Mouse (Mus musculus) urinary bladder, postnatal 14 days (tissue): ENCODE results near the gene Myo1e.

ENCODE experiments used
- DNase-seq: peaks from one replicate; pipeline ENCODE4 v3.0.0; 2021; ENCODE audit warnings: low spot score

Myo1e gene

DNA sequence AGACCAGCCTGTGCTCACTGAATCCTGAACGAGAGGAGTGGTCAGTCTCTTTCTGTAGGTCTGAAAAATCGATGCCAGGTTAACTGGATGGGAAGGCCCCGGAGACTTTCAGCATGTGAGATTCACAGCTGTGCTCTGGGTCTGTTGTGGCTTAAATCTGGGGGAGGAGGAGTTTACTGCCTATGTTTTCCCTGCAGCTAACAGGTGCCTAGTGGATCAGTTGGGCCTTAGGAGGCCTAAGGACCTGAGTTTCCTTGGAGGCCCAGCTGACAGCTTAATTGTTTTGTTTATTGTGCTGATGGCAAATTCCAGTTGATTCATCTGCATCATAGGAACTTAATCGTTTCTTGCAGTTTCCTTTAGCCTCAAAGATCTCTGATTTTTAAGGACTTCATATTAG lies 16.0 kb downstream of the Myo1e start:
- DNase-seq: no peak

DNA sequence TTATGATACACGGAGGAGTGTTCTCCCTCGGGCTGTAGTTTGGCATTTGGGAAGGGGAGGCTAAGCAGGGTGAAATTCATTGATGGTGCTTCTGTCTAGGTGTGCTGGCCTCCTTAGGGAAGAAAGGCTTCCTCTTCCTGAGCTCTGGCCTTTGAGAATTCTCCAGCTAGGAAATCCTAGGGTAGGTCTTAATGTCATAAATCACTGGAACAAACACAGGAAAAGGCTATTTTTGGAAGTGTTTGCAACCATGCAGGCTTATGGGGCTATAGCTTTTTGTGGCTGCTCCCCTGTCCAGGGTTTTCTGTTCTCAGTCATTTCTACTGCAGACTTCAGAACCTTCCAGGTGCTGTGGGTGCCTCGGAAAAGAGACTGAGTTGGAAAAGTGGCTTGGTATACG lies 16.9 kb downstream of the Myo1e start:
- no peak for DNase-seq

GRCm38 (mm10) chr9:70226359-70226758 lies 19.2 kb downstream of the Myo1e start:
- no peak for DNase-seq

GRCm38 (mm10) chr9:70229823-70230222 lies 22.7 kb downstream of the Myo1e start:
- peak; percentile 70 for DNase-seq

- DNase-seq: no peak
These were observed 25.2 kb downstream of the Myo1e start for GRCm38 (mm10) chr9:70232044-70233010.

- no peak for DNase-seq
These were observed 30.0 kb downstream of the Myo1e start for GRCm38 (mm10) chr9:70237136-70237535.

GRCm38 (mm10) chr9:70237561-70237960 lies 30.4 kb downstream of the Myo1e start:
- no peak for DNase-seq

- no peak for DNase-seq
These were observed 31.2 kb downstream of the Myo1e start for GRCm38 (mm10) chr9:70238391-70238790.

- DNase-seq: no peak
These were observed 32.1 kb downstream of the Myo1e start for GRCm38 (mm10) chr9:70239229-70239628.

GRCm38 (mm10) chr9:70240703-70241410 lies 33.7 kb downstream of the Myo1e start:
- no peak for DNase-seq

DNA sequence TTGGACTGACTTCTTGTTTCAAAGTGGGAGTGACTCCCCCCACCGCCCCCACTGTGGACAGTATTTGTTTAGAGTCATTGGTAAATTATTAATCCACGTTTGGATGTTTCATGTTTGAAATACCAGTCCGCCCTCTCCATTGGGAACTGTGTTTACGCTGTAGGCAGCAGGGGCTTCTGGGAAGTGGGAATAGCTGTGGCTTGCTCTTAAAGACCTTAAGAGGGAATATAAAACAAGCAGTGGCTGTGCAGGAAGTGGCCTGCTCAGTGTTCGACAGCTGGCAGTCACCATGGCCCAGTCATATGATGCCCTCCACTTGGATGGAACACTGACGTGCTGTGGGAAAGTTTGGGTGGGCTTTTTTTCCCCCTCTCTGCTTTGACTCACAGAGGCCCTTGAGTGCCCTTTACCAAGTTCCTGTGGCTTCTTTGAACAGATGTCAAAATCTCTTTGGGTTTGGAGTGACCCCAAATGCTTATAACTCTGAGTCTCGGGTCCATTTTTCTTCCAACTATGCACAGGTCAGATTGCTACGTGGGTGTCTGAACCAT lies 34.3 kb downstream of the Myo1e start:
- DNase-seq: no peak

GRCm38 (mm10) chr9:70242112-70242862 lies 35.1 kb downstream of the Myo1e start:
- DNase-seq: peak; percentile 45

GRCm38 (mm10) chr9:70243241-70243640 lies 36.1 kb downstream of the Myo1e start:
- DNase-seq: no peak

- no peak for DNase-seq
These were observed 36.6 kb downstream of the Myo1e start for GRCm38 (mm10) chr9:70243708-70244107.

GRCm38 (mm10) chr9:70244115-70244514 lies 37.0 kb downstream of the Myo1e start:
- no peak for DNase-seq

GRCm38 (mm10) chr9:70245040-70245439 lies 37.9 kb downstream of the Myo1e start:
- DNase-seq: no peak

DNA sequence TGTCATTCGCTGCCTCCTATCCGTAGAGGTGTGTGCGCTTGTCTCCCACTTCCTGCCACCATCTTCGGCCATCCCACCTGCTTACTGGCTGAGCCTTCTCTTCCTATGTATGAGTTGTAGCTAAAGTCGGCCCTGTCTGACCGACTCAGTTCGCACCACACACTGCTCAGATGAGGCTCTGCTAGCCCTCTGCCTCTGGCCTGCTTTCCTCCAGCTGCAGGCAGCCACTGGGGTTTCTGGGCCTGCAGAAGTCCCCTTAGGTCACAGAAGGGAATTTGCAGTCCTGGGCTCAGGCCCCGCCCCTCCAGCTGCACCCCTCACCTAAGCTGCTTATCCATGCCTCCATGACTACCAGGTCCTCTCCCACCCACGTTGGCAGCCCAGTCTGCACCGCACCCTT lies 39.3 kb downstream of the Myo1e start:
- DNase-seq: no peak

- no peak for DNase-seq
These were observed 40.9 kb downstream of the Myo1e start for GRCm38 (mm10) chr9:70248046-70248445.

- DNase-seq: no peak
These were observed 41.7 kb downstream of the Myo1e start for GRCm38 (mm10) chr9:70248826-70249225.

DNA sequence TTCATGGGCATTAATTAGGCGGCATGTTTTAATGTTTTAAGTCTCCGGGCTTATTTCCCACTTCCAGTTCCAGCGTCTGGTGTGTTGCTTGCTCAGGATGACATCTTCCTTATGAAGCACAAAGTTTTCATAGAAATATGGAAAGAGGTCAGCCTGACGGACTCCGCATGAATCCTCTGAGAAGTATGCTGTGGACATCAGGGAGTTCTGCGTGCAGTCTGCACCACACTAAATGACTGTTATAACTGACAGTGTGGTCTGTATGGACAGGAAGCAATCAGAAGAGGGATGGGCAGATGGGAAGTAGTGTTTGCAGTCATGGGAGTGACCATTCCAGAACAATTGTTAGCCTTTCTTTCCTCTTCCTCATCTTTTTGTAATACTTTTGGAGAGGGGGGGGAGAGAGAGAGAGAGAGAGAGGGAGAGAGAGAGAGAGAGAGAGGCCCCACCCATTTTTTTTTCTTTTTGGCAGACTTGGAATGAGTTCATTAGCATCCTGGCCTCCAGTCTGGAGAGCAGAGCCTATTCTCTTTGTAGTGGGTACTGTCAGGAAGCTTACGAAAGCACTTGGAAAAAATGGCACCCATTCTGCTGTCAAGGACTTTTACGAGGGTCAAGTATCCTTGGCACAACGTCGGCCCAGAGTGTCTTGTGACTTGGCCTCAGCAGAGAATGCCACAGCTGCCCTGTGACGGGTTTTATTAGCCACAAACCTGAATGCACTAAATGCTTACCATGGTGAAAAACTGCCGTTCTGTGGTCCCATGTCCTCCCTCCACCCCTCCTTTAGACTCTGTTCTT lies 42.9 kb downstream of the Myo1e start:
- no peak for DNase-seq

GRCm38 (mm10) chr9:70251441-70251985 lies 44.4 kb downstream of the Myo1e start:
- no peak for DNase-seq
